Mouse (Mus musculus) bone marrow macrophage, adult 2 months (primary cell): ENCODE measurements around the gene Pitpna.

Source experiments
- CTCF ChIP-seq: IDR thresholded peaks from 2 replicates; pipeline ENCODE4 v1.5.1; 2012; ENCODE audit warnings: low read depth, mild to moderate bottlenecking, low read length, moderate library complexity
- POLR2A ChIP-seq: IDR thresholded peaks from 2 replicates; pipeline ENCODE4 v1.6.1; 2012; ENCODE audit warnings: mild to moderate bottlenecking, low read depth, low read length, borderline replicate concordance

DNA sequence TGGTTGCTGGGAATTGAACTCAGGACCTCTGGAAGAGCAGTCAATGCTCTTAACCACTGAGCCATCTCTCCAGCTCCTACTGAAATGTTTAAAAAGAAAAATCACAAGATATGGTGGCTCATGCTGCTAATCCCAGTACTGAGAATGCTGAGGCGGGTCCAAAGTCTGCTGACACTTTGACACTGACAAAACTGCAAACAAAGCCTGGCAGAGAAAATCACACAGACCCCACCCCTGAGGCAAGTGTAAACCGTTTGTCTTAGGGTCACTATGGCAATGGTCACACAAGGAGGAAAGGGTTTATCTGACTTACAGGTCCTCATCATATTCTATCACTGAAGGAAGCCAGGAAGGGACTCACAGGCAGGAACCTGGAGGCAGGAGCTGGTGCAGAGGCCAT, 27.7 kb downstream of the Pitpna start:
- TF ChIP-seq CTCF (no peak), POLR2A (no peak)
